Mouse (Mus musculus) liver, embryonic 16.5 days (tissue): ENCODE measurements around the gene Zfp37. TPM values are rescaled to one million over a fixed set of nuclear protein-coding genes. Genes with fewer than 3 reads are reported as not detected.
"Not testable (repeated sequence)": the region's sequence is repeated elsewhere in the genome, so short reads cannot be mapped to it uniquely, and the experiment has no call there.

Experiments used
- ATAC-seq: fragments of 200-750 bp; cut with Nextera tagmentation; 2 replicates; pipeline ENCODE4 v1.8.0; 2017; ENCODE audit warnings: low read depth, mild to moderate bottlenecking, moderate number of reproducible peaks, moderate library complexity
- H3K27ac ChIP-seq: fragments of 300-500 bp; sonication (generic); 2 replicates; pipeline ENCODE4 v1.5.1; 2014; ENCODE audit warnings: mild to moderate bottlenecking, low read length
- H3K27me3 ChIP-seq: fragments of 300-500 bp; sonication (generic); 2 replicates; pipeline ENCODE4 v1.6.1; 2014; ENCODE audit warnings: low read depth, low read length, mixed read lengths; ENCODE audit not compliant: control insufficient read depth, insufficient read depth
- H3K36me3 ChIP-seq: fragments of 300-500 bp; sonication (generic); 2 replicates; pipeline ENCODE4 v1.6.1; 2014; ENCODE audit warnings: mild to moderate bottlenecking; ENCODE audit not compliant: control insufficient read depth, insufficient read depth
- H3K4me1 ChIP-seq: fragments of 300-500 bp; sonication (generic); 2 replicates; pipeline ENCODE4 v1.6.1; 2014; ENCODE audit warnings: low read depth, low read length, mixed read lengths; ENCODE audit not compliant: control insufficient read depth
- H3K4me2 ChIP-seq: fragments of 300-500 bp; sonication (generic); 2 replicates; pipeline ENCODE4 v1.6.1; 2014; ENCODE audit warnings: low read depth, low read length, mixed read lengths
- H3K4me3 ChIP-seq: fragments of 300-500 bp; sonication (generic); 2 replicates; pipeline ENCODE4 v1.5.1; 2014; ENCODE audit warnings: low read depth, mild to moderate bottlenecking, low read length
- H3K9ac ChIP-seq: fragments of 300-500 bp; sonication (generic); 2 replicates; pipeline ENCODE4 v1.6.1; 2014; ENCODE audit warnings: low read depth, low read length
- H3K9me3 ChIP-seq: fragments of 300-500 bp; sonication (generic); replicated peaks from 2 replicates; pipeline ENCODE4 v1.6.1; 2016; ENCODE audit warnings: low read length; ENCODE audit not compliant: control insufficient read depth
- WGBS: fragments of 180-500 bp; shearing (Covaris S2); extraction: QIAGEN DNeasy Blood & Tissue Kit; methylation state at CpG from one replicate; pipeline ENCODE4 v1.1.7; 2014; ENCODE audit not compliant: insufficient replicate concordance; 5-methylcytosine and 5-hydroxymethylcytosine counted together
- polyA plus RNA-seq: library from polyadenylated mRNA; unstranded; fragments of >200 nt; fragmentation: Nextera tagmentation; extraction: Ambion mirVana; gene quantifications from 2 replicates; pipeline ENCODE4 v1.2.1, GENCODE M21; 2015

Gene Zfp37
- 0.47 and 0.64 TPM in 2 replicates for polyA plus RNA-seq

- Histone ChIP-seq H3K4me2 (no peak within 1 kb of the TSS), H3K27ac (no peak within 1 kb of the TSS), H3K36me3 (no peaks in the 10 kb centered on the region), H3K4me1 (no peaks in the 10 kb centered on the region), H3K9ac (no peak within 1 kb of the TSS), H3K4me3 (no peak within 1 kb of the TSS), H3K9me3 (no peaks in the 10 kb centered on the region), H3K27me3 (no peaks in the 10 kb centered on the region)
- no peak for ATAC-seq
- 57% methylated on average over 13 of the region's 13 CpGs for WGBS
Measured at GRCm38 (mm10) chr4:62230769-62231168, at the start of gene Zfp37. TSS of gene Zfp37 (minus strand) at chr4:62231047.

- H3K4me3 ChIP-seq = no peak overlapping the region
- H3K4me2 ChIP-seq = no peak overlapping the region
- no peak overlapping the region for H3K27ac ChIP-seq
- no peak for ATAC-seq
- H3K4me1 ChIP-seq = no peaks in the 10 kb centered on the region
- H3K9me3 ChIP-seq = no peaks in the 10 kb centered on the region
- H3K36me3 ChIP-seq = no peaks in the 10 kb centered on the region
- WGBS = 57% methylated on average over 4 of the region's 4 CpGs
- H3K9ac ChIP-seq = no peak overlapping the region
- H3K27me3 ChIP-seq = no peaks in the 10 kb centered on the region
Measured at GRCm38 (mm10) chr4:62278081-62278480, 47.2 kb upstream of the Zfp37 start.

- no peak for ATAC-seq
- Histone ChIP-seq H3K4me1 (no peaks in the 10 kb centered on the region), H3K9me3 (no peaks in the 10 kb centered on the region), H3K27me3 (no peaks in the 10 kb centered on the region), H3K36me3 (no peaks in the 10 kb centered on the region), H3K9ac (no peak overlapping the region), H3K27ac (no peak overlapping the region), H3K4me2 (no peak overlapping the region), H3K4me3 (no peak overlapping the region)
- WGBS = 35% methylated on average over 3 of the region's 3 CpGs
Measured at GRCm38 (mm10) chr4:62277222-62277621, 46.4 kb upstream of the Zfp37 start.

- no peak for ATAC-seq
- H3K9me3 ChIP-seq = no peaks in the 10 kb centered on the region
- WGBS = 68% methylated on average over 10 of the region's 10 CpGs
- H3K4me1 ChIP-seq = no peaks in the 10 kb centered on the region
- no peak overlapping the region for H3K4me3 ChIP-seq
- H3K4me2 ChIP-seq = no peak overlapping the region
- H3K36me3 ChIP-seq = no peaks in the 10 kb centered on the region
- H3K9ac ChIP-seq = no peak overlapping the region
- H3K27me3 ChIP-seq = no peaks in the 10 kb centered on the region
- H3K27ac ChIP-seq = no peak overlapping the region
Measured at GRCm38 (mm10) chr4:62276642-62277041, 45.8 kb upstream of the Zfp37 start.

GRCm38 (mm10) chr4:62274841-62275536, 44.1 kb upstream of the Zfp37 start:
- Histone ChIP-seq H3K4me1 (no peaks in the 10 kb centered on the region), H3K27me3 (no peaks in the 10 kb centered on the region), H3K27ac (no peak overlapping the region), H3K9me3 (no peaks in the 10 kb centered on the region), H3K9ac (no peak overlapping the region), H3K36me3 (no peaks in the 10 kb centered on the region), H3K4me3 (no peak overlapping the region), H3K4me2 (no peak overlapping the region)
- 0 out of 2 replicates have a peak, but pooled peaks have one; percentile 24 for ATAC-seq
- 27% methylated on average over 12 of the region's 12 CpGs for WGBS

GRCm38 (mm10) chr4:62273916-62274315, 43.1 kb upstream of the Zfp37 start:
- whole genome bisulfite sequencing = 78% methylated on average over 10 of the region's 10 CpGs
- no peaks in the 10 kb centered on the region for H3K36me3 ChIP-seq
- ATAC-seq = no peak

GRCm38 (mm10) chr4:62272696-62273095, 41.8 kb upstream of the Zfp37 start:
- no peaks in the 10 kb centered on the region for H3K27me3 ChIP-seq
- H3K9me3 ChIP-seq = no peaks in the 10 kb centered on the region
- no peaks in the 10 kb centered on the region for H3K4me1 ChIP-seq
- ATAC-seq = no peak
- no peak overlapping the region for H3K9ac ChIP-seq
- H3K4me3 ChIP-seq = no peak overlapping the region
- H3K36me3 ChIP-seq = no peaks in the 10 kb centered on the region
- H3K4me2 ChIP-seq = no peak overlapping the region
- no peak overlapping the region for H3K27ac ChIP-seq
- 72% methylated on average over 10 of the region's 10 CpGs for WGBS

More at GRCm38 (mm10) chr4:62273916-62274315, 43.1 kb upstream of the Zfp37 start:
- Histone ChIP-seq H3K27me3 (no peaks in the 10 kb centered on the region), H3K9me3 (no peaks in the 10 kb centered on the region), H3K27ac (no peak overlapping the region), H3K4me3 (no peak overlapping the region), H3K4me2 (no peak overlapping the region), H3K4me1 (no peaks in the 10 kb centered on the region), H3K9ac (no peak overlapping the region)

GRCm38 (mm10) chr4:62267101-62267500, 36.3 kb upstream of the Zfp37 start:
- H3K9ac ChIP-seq = no peak overlapping the region
- no peak overlapping the region for H3K27ac ChIP-seq
- no peaks in the 10 kb centered on the region for H3K36me3 ChIP-seq
- H3K27me3 ChIP-seq = no peaks in the 10 kb centered on the region
- H3K4me3 ChIP-seq = no peak overlapping the region
- H3K4me1 ChIP-seq = no peaks in the 10 kb centered on the region
- H3K4me2 ChIP-seq = no peak overlapping the region
- no peaks in the 10 kb centered on the region for H3K9me3 ChIP-seq
- ATAC-seq = no peak
- 53% methylated on average over 10 of the region's 10 CpGs for WGBS

GRCm38 (mm10) chr4:62266016-62266415, 35.2 kb upstream of the Zfp37 start:
- ATAC-seq, H3K4me1 ChIP-seq, H3K9ac ChIP-seq, H3K27me3 ChIP-seq, H3K27ac ChIP-seq, H3K4me3 ChIP-seq, H3K4me2 ChIP-seq, H3K36me3 ChIP-seq, H3K9me3 ChIP-seq: not testable (repeated sequence)
- WGBS = 39% methylated on average over 7 of the region's 7 CpGs
